In genomic region chr13:38668514-38668913, GRCm38 (mm10) we compare ENCODE assay signal across 9 mouse cellular contexts. TPM values are rescaled to one million over a fixed set of nuclear protein-coding genes. Genes with fewer than 3 reads are reported as not detected.
A peak's percentile ranks its signal among the peaks of the same experiment; 100 is the strongest.
DNase-seq lines count a peak whose midpoint lies in the region; ATAC-seq lines count a peak whose summit lies in the region.
"Had no signal": no experiment of that assay in that cellular context is flagged by ENCODE, and none has a peak within 500 bp of the region (broad histone marks: within the 10 kb centered on the region; RNA-seq: fewer than 3 reads in every experiment).

No protein-coding gene starts in this region.

- H3K9me3 ChIP-seq in heart, embryonic 10.5 days: no peaks in the 10 kb centered on the region
- H3K9me3 ChIP-seq: embryonic facial prominence, embryonic 13.5 days had no signal

- no peaks in the 10 kb centered on the region for H3K36me3 ChIP-seq in heart, embryonic 10.5 days
- H3K36me3 ChIP-seq: embryonic facial prominence, embryonic 13.5 days had no signal

- no peaks in the 10 kb centered on the region for H3K4me1 ChIP-seq in heart, embryonic 10.5 days
- H3K4me1 ChIP-seq: embryonic facial prominence, embryonic 13.5 days had no signal

- peak; percentile 71 for ATAC-seq in CD4-positive, CD25-positive, alpha-beta regulatory T cell, adult 4 months
- ATAC-seq in megakaryocyte-erythroid progenitor cell, adult 5-6 weeks (replicated peaks; ENCODE audit: low FRiP score, low TSS enrichment, poor library complexity, severe bottlenecking): peak; percentile 88

- H3K27me3 ChIP-seq in heart, embryonic 10.5 days (ENCODE audit: insufficient read depth, poor library complexity, severe bottlenecking): no peaks in the 10 kb centered on the region
- H3K27me3 ChIP-seq: embryonic facial prominence, embryonic 13.5 days had no signal

- no peak overlapping the region for H3K4me3 ChIP-seq in heart, embryonic 10.5 days
- H3K4me3 ChIP-seq: embryonic facial prominence, embryonic 13.5 days had no signal

- WGBS in heart, embryonic 10.5 days: 40% methylated on average over 2 of the region's 2 CpGs

- H3K27ac ChIP-seq in heart, embryonic 10.5 days: no peak overlapping the region
- H3K27ac ChIP-seq: embryonic facial prominence, embryonic 13.5 days had no signal

- peak; percentile 28 to 59 for DNase-seq in heart, adult 18-20 months
- no peak for DNase-seq in heart, embryonic 10.5 days (ENCODE audit: low spot score)
- peak; percentile 64 to 65 for DNase-seq in adrenal gland, postnatal 36 days
- peak; percentile 69 for DNase-seq in induced T-regulatory cell, adult 2 months (ENCODE audit: low read depth)
- peak; percentile 49 for DNase-seq in thymus, postnatal 25 days
- DNase-seq in layer of hippocampus, postnatal 36 days: no peak

RNA-seq across cellular contexts. Expression of gene Eef1e1, which starts 9.7 kb away (rescaled TPM):
- total RNA-seq in heart, adult 18-20 months (2021): 10 to 100 TPM in 1 of 2 experiments, 1 to 10 TPM in 1; 9.3 to 14.2 TPM
- polyA plus RNA-seq in heart, embryonic 10.5 days (2016; fragmentation: Nextera tagmentation; extraction: Ambion mirVana): 56.3 and 64.5 TPM in 2 replicates
- polyA plus RNA-seq in CD4-positive, CD25-positive, alpha-beta regulatory T cell, adult 4 months (2017; shearing (Covaris generic)): 10 to 100 TPM; 40.4 to 47.1 TPM
- total RNA-seq in adrenal gland, postnatal 36 days (2021): 10 to 100 TPM; 36.6 to 44.1 TPM
- total RNA-seq in megakaryocyte-erythroid progenitor cell, adult 5-6 weeks (2014; fragmentation: Nextera tagmentation): 80.8 and 96.0 TPM in 2 replicates
- total RNA-seq in megakaryocyte-erythroid progenitor cell, adult 5-6 weeks (2017): 132 TPM in 2 replicates
- total RNA-seq in layer of hippocampus, postnatal 36 days (2021): 10 to 100 TPM; 27.4 to 28.4 TPM

RNA-seq across cellular contexts. Expression of gene Bloc1s5, which starts 33.6 kb away (rescaled TPM):
- 10 to 100 TPM; 12.7 to 13.0 TPM for total RNA-seq in heart, adult 18-20 months (2021)
- polyA plus RNA-seq in heart, embryonic 10.5 days (2016; fragmentation: Nextera tagmentation; extraction: Ambion mirVana): 17.5 and 21.6 TPM in 2 replicates
- polyA plus RNA-seq in CD4-positive, CD25-positive, alpha-beta regulatory T cell, adult 4 months (2017; shearing (Covaris generic)): 1 to 10 TPM; 7.8 to 9.4 TPM
- 10 to 100 TPM; 19.8 to 25.7 TPM for total RNA-seq in adrenal gland, postnatal 36 days (2021)
- 13.1 and 18.0 TPM in 2 replicates for total RNA-seq in megakaryocyte-erythroid progenitor cell, adult 5-6 weeks (2014; fragmentation: Nextera tagmentation)
- total RNA-seq in megakaryocyte-erythroid progenitor cell, adult 5-6 weeks (2017): 13.7 and 15.9 TPM in 2 replicates
- 10 to 100 TPM in 1 of 2 experiments, 1 to 10 TPM in 1; 9.6 to 10.3 TPM for total RNA-seq in layer of hippocampus, postnatal 36 days (2021)

Comparison
In these comparisons a context has a peak if more than half of its experiments do, and no peak if none do; other contexts are left out.
1. DNase-seq: peak in heart, adult 18-20 months (2 of 2), adrenal gland, postnatal 36 days (2 of 2), induced T-regulatory cell, adult 2 months (single experiment) and thymus, postnatal 25 days (single experiment); none in heart, embryonic 10.5 days (single experiment) and layer of hippocampus, postnatal 36 days (0 of 2).